ENCODE assay signal across 9 mouse cellular contexts in the genomic region with DNA sequence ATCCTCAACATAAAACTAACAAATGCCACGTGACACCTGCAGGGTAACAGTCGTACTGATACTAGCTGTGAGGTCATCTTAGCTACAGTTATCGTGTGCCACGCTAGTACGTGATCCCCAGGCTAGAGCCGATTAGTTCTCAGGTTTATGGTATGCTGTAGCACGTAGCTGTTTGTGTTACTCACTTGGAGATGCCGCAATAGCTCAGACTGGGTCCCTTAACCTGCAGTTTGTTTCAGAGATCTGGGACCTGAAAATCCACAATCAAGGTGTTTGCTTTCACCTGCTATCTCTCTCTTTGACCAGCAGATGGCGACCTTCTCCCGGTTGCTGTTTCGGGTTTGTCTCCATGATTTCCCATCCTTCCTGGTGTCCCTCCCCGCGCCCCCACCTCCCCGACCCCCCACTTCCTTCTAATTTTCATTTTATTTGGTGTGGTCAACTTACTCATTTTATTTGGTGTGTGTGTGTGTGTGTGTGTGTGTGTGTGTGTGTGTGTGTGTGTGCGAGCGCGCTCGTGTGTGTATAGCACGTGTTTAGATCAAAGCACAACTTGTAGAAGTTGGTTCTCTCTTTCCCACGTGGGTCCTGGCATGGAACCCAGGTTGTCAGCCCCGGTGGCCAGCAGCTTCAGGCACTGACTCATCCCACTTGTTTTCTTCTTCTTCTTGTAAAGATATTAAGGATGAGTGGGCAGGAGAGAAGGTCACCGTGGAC. TPM values are rescaled to one million over a fixed set of nuclear protein-coding genes. Genes with fewer than 3 reads are reported as not detected.
DNase-seq lines count a peak whose midpoint lies in the region; ATAC-seq and TF ChIP-seq lines count a peak whose summit lies in the region.
"Had no signal": no experiment of that assay in that cellular context is flagged by ENCODE, and none has a peak within 500 bp of the region (broad histone marks: within the 10 kb centered on the region; RNA-seq: fewer than 3 reads in every experiment).

No protein-coding gene starts in this region.

- no peaks in the 10 kb centered on the region for H3K27me3 ChIP-seq in forebrain, embryonic 12.5 days
- H3K27me3 ChIP-seq in intestine, postnatal 0 days (replicated peaks; ENCODE audit: control insufficient read depth, insufficient read depth, low read length), result no peaks in the 10 kb centered on the region

- DNase-seq in layer of hippocampus, adult 2 months (ENCODE audit: low spot score in 2 of 2), result peak in 1 of 2 experiments; percentile 35
- no peak for DNase-seq in layer of hippocampus, postnatal 36 days
- peak; percentile 78 for DNase-seq in CD4-positive, CD25-positive, alpha-beta regulatory T cell, adult 2 months (ENCODE audit: low read depth, low spot score)
- peak; percentile 76 for DNase-seq in adrenal gland, adult 2 months
- DNase-seq in neural tube, embryonic 10.5 days (ENCODE audit: extremely low spot score, low spot score), result peak; percentile 45
- DNase-seq in urinary bladder, postnatal 36 days (ENCODE audit: low spot score in 2 of 2), result no peak

- H3K36me3 ChIP-seq in forebrain, embryonic 12.5 days (replicated peaks), result no peaks in the 10 kb centered on the region
- H3K36me3 ChIP-seq in intestine, postnatal 0 days (ENCODE audit: control insufficient read depth, insufficient read depth), result no peaks in the 10 kb centered on the region

- peak; percentile 61 for ATAC-seq in forebrain, embryonic 12.5 days (ENCODE audit: low FRiP score)
- ATAC-seq in intestine, postnatal 0 days, result no peak

- TF ChIP-seq CTCF in layer of hippocampus, adult 2 months (conservative IDR thresholded peaks at IDR 0.05), result peak; percentile 83
- TF ChIP-seq CTCF in intestine, postnatal 0 days (IDR thresholded peaks at IDR 0.05; ENCODE audit: low read depth), result peak; percentile 77

- no peak overlapping the region for H3K4me3 ChIP-seq in layer of hippocampus, adult 2 months
- no peak overlapping the region for H3K4me3 ChIP-seq in forebrain, embryonic 12.5 days (replicated peaks)
- H3K4me3 ChIP-seq in intestine, postnatal 0 days (ENCODE audit: low read depth, low read length), result no peak overlapping the region
- H3K4me3 ChIP-seq: myocyte had no signal

- 49% methylated on average over 22 of the region's 22 CpGs for WGBS in forebrain, embryonic 12.5 days
- 42% methylated on average over 21 of the region's 22 CpGs for WGBS in intestine, postnatal 0 days

- no peaks in the 10 kb centered on the region for H3K4me1 ChIP-seq in forebrain, embryonic 12.5 days
- no peaks in the 10 kb centered on the region for H3K4me1 ChIP-seq in intestine, postnatal 0 days (replicated peaks; ENCODE audit: control insufficient read depth, insufficient read depth, low read length)

- H3K9me3 ChIP-seq in forebrain, embryonic 12.5 days, result no peaks in the 10 kb centered on the region
- no peaks in the 10 kb centered on the region for H3K9me3 ChIP-seq in intestine, postnatal 0 days (ENCODE audit: control insufficient read depth)

- no peak overlapping the region for H3K9ac ChIP-seq in forebrain, embryonic 12.5 days
- H3K9ac ChIP-seq in intestine, postnatal 0 days (ENCODE audit: low read depth, low read length), result no peak overlapping the region

- H3K27ac ChIP-seq in layer of hippocampus, adult 2 months, result no peak overlapping the region
- no peak overlapping the region for H3K27ac ChIP-seq in forebrain, embryonic 12.5 days
- H3K27ac ChIP-seq in intestine, postnatal 0 days (ENCODE audit: low read depth, low read length), result no peak overlapping the region

- no peak overlapping the region for H3K4me2 ChIP-seq in forebrain, embryonic 12.5 days
- no peak overlapping the region for H3K4me2 ChIP-seq in intestine, postnatal 0 days (replicated peaks; ENCODE audit: low read depth)

RNA-seq across cellular contexts. Expression of a gene that starts 5.4 kb away (rescaled TPM):
- total RNA-seq in layer of hippocampus, adult 2 months (2021), result 10 to 100 TPM; 25.7 to 29.9 TPM
- 10 to 100 TPM; 28.6 to 33.3 TPM for total RNA-seq in layer of hippocampus, postnatal 36 days (2021)
- total RNA-seq in adrenal gland, adult 2 months (2021), result 10 to 100 TPM; 25.2 to 52.4 TPM
- 42.1 and 55.3 TPM in 2 replicates for polyA plus RNA-seq in adrenal gland, adult 2 months (2012; rRNA removed)
- 20.5 and 22.5 TPM in 2 replicates for polyA plus RNA-seq in forebrain, embryonic 12.5 days (2016; fragmentation: Nextera tagmentation; extraction: Ambion mirVana)
- 2.8 TPM in 2 replicates for polyA plus RNA-seq in intestine, postnatal 0 days (2015; fragmentation: Nextera tagmentation; extraction: Ambion mirVana)

RNA-seq across cellular contexts. Expression of a gene that starts 18.0 kb away (rescaled TPM):
- 1 to 10 TPM; 1.6 to 1.9 TPM for total RNA-seq in layer of hippocampus, adult 2 months (2021)
- total RNA-seq in layer of hippocampus, postnatal 36 days (2021), result 1 to 10 TPM; 1.4 to 2.0 TPM
- total RNA-seq in adrenal gland, adult 2 months (2021), result not detected
- 0.09 and 0.12 TPM in 2 replicates for polyA plus RNA-seq in adrenal gland, adult 2 months (2012; rRNA removed)
- polyA plus RNA-seq in forebrain, embryonic 12.5 days (2016; fragmentation: Nextera tagmentation; extraction: Ambion mirVana), result 1.4 and 1.5 TPM in 2 replicates
- not detected in 2 replicates for polyA plus RNA-seq in intestine, postnatal 0 days (2015; fragmentation: Nextera tagmentation; extraction: Ambion mirVana)

Comparison
In these comparisons a context has a peak if more than half of its experiments do, and no peak if none do; other contexts are left out.
1. DNase-seq: peak in CD4-positive, CD25-positive, alpha-beta regulatory T cell, adult 2 months (single experiment), adrenal gland, adult 2 months (single experiment) and neural tube, embryonic 10.5 days (single experiment); none in layer of hippocampus, postnatal 36 days (0 of 2) and urinary bladder, postnatal 36 days (0 of 2).